Mouse (Mus musculus) heart, adult 9 months (tissue): Measurements from ENCODE around the gene AI182371.

Experiments used
- DNase-seq, 2 experiments: peaks; one replicate each; pipeline ENCODE4 v3.0.0; 2022; ENCODE audit warnings: low spot score in 2 of 2

AI182371 gene

DNA sequence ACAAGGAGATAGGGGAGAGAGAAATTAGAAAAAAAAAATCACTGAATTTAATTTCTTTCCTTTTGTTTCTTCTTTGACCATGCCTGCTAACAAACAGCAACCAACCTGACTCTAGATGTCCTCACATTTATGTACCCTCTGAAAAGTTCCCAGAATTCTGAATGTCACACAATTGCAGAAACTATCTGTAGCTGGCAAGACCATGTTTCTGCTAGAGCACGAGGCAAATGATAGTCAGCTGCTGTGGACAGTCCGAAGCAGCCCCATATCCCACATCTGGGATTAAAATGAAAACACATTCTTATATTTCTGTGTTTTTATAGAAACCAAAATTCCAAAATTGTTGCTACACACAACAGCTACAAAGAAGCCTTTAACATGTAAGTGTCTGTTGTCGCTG lies at the start of gene AI182371:
Gene AI182371 (minus strand): TSS at position 101 of the 400 bp plus-strand sequence.
- DNase-seq, result no peak

DNA sequence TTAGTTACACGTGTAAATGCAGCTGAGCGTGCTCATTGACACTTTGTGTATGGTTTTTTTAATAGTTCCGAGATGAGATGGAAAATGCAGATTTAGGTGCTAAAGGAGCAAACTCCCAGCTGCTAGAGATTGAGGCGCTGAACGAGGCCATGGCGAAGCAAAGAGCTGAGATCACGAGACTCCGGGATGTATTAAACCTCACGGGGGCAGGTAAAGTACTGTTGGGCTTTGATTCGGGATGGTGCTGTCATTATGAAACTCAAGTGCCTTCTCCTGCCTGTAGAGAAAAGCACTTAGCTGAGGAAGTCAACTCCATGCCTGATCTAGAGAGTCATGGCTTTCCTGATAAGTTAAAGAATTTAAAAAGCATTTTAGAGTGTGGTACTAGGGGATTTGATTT lies 47.5 kb upstream of the AI182371 start:
- no peak for DNase-seq

DNA sequence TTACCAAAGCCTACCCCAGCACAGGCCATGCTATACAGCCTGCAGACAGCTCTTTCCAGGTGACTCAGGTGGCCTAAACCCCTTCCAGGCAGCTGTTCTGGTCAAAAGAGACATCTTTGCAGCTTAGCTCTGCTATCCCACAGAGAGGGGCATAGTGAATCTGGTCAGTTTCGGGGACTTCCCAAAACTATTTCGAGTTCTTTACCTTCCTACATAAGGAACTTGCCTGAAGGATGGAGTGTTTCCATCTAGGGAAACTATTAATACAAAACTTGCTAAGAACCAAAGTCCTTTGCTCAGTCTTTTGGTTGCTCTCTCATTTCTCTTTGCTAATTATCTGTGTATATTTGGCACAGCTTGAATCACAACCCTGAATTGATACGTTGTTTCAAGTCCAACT lies 40.3 kb upstream of the AI182371 start:
- DNase-seq, result no peak

DNA sequence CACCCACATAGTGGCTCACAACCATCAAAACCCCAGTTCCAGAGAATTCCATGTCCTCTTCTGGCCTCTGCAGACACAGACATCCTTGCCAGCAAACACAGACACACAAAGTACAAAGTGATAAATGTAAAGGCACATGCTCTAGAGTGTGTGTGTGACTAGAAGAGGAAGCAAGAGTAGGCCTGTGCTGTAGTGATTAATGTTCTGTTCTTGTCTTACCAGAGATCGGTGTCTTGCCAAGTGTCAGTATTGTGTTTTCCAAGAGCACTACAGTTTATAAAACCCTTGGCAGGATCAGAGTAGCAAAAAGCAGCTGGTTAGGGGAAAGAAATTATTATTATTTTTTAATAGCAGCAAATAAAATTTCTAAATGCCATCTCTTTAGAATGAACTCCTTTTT lies 37.2 kb upstream of the AI182371 start:
- no peak for DNase-seq

DNA sequence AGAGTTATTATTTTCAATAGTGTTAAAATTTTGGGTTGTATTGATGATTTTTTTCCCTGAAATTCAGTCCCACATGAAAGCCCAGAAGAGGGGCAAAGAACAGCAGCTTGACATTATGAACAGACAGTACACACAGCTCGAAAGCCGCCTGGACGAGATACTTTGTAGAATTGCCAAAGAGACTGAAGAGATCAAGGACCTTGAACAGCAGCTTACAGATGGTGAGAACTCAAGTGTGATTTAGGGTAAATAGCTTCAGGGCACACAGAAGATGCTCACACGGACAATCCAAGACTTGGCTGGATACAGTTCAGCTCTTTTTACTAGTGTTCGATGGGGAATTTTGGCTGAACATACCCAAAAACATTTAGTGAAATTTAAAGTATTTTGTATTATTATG lies 32.5 kb upstream of the AI182371 start:
- no peak for DNase-seq

DNA sequence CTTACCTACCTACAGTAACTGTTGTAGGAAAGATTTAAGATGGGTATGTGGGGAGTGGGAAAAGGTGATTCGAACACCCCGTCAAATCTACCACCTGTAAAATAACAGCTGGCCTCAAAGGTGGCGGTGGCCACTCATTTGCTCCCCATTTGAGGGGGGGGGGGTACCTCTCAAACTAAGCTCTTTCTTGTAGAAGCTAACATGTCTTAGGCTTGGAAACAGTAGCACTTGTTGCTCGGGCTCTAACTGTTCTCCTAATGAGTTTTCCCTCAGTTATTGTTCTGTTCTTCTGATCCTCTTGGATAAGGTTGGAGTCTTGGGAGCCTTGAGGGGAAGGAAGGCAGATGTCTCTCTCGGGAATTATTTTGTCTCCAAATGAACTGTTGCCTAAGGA lies 31.3 kb upstream of the AI182371 start:
- DNase-seq, result no peak

DNA sequence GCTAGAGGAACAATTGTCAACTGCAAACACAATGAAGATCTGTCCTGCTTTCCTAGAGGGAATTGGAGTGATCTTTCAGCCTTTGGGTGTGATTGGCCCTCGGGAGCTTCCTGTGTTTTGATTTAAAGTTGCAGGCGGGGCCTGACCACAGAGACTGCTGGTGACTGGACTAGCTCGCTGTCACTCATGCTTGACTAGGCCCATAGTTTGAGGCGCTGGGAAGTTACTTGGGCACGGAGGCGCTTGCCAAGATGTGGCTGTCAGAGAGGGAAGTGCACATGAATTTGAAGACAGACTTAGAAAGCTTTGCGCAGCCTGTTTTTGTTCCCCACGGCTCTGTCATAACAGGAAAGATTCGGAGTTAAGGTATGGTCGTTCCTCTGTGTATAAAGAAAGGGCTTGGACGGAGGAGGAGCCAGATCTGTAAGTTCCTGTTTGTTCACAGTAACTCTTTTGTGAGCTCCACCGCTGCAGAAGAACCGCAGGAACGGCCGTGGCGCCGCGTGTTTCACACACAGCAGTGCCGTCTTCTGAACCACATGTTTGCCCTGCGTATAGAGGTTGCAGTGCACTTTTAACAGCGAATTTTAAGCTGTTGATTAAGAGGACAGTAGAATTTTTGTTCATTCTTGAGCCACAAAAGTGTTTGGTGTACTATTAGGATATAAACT lies 30.8 kb upstream of the AI182371 start:
- DNase-seq, result peak; percentile 98 to 99

DNA sequence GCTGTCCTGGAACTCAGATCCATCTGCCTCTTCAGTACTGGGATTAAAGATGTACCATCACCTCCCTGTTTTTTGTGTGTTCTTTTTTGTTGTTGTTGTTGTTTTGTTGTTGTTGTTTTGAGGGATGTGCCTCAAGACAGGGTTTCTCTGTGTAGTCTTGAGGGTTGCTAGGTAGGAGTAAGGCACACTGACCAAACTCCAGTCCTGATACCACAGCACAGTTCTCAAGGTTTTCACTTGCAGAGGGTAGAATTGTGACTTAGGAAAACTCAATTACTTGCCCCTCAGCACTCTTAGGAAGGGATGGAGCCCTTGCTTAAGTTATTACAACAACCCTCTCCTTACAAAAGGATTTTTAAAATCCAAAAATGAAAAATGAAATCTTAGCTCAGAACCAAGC lies 30.1 kb upstream of the AI182371 start:
- no peak for DNase-seq

DNA sequence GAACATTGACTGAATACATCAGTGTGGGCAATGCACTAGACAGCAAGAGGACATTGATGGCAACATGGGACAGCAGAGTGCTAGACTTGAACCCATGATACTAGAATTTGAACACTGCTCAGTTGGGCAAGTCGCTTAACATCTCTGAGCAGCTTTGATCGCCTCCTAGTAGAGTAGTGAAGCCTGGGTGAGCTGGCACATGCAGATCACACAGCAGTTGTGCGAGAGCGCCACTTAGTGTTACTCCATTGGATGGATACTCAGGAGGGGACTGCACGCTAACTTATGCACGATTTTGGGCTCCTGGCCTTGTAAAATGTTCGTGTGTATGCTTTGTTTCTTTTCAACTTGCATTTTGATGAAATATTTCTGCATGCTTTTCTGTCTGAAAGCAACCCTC lies 23.4 kb upstream of the AI182371 start:
- no peak for DNase-seq

DNA sequence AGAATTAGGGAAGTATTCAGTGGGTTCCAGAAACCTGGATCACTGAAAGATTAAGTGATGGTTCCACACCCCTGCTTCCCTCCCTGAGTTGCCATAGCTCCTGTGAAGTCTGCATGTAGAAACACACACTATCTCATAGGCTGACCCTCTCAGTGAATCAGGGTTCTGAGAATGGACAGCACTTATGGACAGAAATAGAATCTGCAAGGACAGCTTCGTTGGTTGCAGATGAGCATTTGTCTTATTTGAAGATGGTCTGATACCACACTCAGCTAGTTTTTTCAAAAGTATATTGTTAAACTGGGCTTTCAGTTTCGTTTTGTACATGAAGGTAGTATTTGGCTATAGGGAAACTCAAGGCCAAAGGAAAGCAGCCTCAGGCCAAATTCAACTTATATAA lies 9.2 kb upstream of the AI182371 start:
- DNase-seq, result no peak

DNA sequence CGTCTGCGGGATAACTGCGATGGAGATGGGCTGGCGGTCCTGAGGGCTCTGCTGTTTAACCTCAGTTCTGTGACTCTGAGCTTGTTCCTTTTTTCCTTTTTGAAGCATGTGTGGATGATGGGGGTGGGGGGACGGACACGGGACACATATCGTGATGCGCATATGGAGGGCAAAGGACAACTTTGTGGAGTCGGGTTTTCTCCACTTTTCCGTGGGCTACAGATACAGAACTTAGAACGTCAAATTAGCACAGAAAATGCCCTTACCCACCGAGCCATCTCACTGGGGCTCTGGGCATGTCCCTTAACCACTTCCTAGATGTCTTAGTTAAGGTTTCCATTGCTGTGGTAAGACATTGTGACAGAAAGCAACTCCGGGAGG lies 8.6 kb upstream of the AI182371 start:
- no peak for DNase-seq

DNA sequence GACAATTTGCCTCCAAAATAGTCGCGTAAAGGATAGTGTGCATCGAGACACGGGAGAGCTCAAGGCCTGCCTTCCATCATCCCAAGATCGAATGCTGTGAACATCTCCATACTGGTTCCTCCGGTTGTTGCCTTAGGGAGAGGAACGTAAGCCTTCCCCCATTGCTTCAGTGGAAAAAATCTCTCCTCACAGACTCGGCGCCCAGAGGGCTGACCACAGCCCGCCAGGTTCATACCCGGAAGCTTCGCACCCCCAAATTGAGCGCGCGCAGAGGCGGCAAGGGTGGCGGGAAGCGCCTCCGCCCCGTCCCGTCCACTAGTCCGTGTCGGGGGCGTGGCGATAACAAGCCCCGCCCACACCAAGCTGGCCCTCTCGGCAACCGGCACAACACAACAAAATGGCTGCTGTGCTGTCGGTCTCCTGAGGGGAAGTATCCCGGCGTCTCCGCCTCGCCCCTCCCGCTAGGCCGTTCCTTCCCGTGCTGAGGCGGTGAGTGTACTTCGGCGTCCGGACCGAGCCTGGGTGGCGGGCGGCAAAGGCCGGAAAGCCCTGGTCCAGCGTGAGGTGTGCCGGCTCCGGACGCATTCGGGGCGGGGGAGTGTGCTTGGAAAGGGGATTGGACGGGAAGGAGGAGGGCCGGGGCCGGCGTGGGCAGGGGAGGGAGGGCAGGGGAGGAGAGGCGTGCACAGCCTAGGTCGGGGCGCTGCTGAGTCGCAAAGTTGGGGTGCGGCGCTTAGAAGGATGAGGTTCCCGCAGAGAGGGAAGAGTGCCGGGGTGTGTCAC lies 8.0 kb upstream of the AI182371 start, which contains the start of gene Cntrl:
Gene Cntrl (plus strand): TSS at position 352 of the 783 bp plus-strand sequence.
- peak; percentile 95 to 97 for DNase-seq

DNA sequence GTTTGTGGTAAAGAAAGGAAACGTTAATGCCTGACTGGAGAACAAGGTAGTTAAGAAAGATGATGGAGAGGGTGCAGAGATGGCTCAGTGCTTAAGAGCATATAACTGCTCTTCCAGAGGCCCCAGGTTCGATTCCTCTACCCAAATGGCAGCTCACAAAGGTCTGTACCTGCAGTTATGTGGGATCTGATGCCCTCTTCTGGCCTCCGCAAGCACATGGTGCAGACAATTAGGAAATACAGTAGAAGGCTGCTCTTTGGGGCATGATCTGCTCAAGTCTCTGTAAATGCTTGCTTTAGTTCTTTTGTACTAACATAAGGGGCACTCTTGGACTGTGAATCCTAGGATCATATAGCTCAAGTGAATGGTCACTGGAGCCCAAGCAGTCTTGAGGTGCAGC lies 7.4 kb upstream of the AI182371 start:
- DNase-seq, result no peak

DNA sequence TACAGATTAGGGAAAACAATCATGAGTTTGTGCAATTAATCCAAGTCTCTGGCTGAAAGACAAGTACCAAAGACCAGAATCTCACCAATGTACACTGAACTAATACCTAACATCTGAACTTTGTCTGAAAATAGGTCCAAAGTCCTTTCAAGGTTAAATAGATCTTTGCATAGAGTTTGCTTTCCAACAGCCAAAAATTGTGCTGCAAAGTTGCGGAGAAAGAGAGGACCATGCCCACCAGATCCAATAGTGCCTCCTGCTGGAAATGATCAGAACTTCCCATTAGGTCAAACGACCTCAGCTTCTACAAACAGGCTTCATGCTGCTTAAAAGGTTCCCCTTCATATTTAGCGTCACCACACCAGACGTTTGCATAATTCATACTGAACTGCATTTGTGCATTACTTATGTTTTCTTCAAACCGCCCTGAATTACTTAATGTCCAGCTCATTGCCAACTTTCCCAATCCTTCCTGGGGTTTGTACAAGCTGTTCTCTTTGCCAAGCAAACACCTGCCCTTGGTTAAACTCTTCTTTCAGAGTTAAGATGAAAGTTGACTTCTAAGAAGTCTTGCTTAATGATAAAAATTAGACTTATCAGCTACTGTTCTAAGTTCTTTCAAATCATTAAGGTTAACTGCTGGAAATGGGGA lies 6.8 kb upstream of the AI182371 start:
- peak in 1 of 2 experiments; percentile 11 for DNase-seq

DNA sequence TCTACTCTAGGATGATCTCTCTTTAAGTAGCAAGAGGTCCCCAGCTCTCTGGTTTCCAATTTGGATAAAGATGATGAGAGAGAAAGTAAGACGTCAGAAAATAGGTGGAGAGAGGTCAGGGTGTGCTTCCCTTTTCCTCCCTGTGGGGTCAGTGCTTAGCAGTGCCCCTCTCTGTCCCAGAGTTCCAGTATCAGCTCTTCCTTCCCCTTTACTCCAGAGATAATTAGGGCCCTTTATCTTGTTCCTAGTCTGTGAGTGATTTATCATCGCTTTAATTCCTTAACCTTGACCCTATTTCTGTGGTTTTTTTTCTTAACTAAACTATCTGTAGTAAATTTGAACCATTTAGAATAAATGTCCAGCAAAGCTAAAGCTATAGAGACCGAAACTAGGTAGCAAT lies 3.5 kb upstream of the AI182371 start:
- no peak for DNase-seq

DNA sequence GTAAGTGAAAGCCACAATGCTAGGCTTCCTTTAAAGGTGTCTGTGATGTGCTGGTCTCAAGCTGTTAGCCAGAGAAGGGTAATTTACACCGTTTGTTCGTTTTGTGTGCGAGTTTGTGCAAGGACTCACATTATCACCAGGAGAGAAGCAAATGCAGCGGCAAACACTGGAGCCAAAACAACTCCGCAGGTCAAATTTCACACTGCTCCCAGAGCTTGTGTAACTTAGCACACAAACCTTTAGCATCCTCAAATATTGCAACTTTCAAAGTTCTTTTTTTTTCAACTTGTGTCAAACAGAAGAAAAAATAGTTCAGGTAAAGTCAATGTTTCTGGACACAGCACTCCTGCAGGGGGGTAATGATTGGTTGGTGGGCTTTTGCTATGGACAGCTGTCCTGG lies 2.2 kb upstream of the AI182371 start:
- DNase-seq, result no peak

DNA sequence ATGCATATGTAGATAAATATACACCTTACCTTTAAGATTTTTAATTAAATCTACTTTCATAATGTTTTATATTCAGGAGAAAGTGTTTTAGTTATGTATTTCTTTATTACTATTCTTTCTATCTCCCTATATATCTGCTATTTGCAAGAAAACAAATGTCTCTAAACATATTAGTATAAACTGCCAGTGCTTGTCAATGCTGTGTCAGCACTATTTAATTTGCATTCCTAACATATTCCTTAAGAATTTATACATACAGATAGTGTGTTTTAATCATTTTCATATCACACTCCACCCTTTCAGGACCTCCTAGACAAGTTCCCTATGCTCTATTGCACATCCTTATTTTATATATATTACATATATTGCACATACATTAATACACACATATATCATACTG lies 1.4 kb upstream of the AI182371 start:
- DNase-seq, result no peak

DNA sequence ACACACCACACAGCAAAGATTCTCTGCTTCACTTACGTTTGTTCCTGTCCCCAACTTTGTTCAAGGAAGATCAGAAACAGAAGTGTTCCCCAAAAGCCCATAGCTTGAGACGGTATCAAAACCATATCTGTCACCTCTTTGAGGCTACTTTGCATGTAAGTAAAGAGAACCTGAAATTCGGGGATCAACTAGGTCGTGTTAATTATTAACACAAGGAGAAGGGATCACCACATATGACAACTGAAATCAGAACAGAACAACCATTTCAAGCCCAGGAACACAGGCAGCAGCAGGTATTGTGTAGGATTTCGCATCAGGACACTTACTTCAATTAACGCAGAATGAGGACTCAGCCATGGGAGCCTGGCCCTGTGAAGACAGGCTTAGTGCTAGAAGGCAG lies 814 bp downstream of the AI182371 start:
- DNase-seq, result no peak

DNA sequence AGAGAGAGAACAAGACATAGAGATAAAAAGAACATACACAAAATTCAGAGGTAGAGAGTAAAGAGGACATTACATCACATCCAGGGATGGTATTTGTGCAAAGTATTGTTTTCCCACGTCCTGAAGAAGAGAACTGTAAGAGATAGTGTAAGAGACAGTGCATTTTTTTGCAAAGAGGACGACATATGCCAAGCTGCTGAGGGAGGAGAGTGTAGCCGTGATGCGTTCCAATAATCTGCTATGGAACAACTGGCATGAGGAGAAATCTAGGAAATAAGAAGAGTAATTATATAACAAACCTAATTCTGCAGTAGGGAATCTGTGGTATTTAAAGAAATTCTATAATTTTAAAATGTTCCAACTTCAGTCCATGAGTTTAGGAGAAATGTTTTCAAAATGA lies 13.9 kb downstream of the AI182371 start:
- no peak for DNase-seq

DNA sequence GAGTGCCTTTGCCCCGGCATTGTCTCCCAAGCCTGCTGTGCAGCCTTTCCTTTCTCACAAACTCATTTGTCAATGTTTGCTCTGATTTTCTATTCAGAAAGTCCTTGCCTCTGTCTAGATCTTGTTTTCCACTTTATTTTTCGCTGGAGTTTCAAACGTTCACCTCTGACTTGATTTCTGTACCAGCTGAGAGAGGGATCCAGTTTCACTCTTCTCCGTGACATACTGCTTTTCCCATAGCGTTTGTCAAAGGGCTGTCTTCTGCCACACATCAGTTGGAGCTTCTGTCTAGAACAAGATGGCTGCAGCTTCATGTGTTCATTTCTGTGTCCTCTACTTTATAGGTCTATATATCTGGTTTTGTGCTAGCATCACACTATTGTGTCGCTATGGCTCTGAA lies 22.2 kb downstream of the AI182371 start:
- no peak for DNase-seq

DNA sequence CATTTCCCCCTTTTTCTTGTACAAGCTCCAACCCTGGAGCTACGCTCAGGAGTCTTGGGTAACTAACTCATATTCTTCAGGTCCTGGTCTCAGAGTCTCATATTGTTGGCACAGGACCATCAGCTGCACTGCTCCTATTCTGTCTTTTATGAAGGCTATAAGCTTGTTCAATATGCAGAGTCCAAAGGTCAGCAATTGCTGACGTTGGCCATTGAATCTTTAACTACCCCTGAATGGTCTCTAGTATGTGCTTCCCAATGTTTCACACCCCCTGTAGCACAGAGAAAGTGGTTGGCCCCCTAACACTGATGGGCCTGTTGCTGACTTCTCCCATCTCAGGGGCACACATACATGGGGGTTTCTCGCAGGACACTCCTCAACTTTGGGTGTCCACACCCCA lies 27.0 kb downstream of the AI182371 start:
- no peak for DNase-seq

DNA sequence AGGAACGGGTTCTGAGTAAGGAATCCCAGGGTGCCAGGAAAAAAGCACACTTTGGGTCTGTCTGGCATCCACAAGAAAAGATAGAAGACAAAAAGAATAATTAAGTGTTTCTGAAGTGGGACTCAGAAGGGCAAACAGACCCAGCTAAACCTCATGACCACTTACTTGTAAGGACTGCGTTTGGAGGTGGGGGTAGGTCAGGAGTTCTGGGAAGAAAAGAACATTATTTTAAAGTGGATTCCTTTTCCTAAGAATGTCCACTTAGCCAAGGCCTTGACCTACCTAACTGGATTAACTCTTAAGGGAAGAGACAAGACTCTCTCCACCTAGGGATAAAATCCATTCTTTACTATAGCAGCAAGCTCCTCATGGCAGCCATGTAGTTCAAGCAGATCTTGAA lies 28.8 kb downstream of the AI182371 start:
- no peak for DNase-seq

DNA sequence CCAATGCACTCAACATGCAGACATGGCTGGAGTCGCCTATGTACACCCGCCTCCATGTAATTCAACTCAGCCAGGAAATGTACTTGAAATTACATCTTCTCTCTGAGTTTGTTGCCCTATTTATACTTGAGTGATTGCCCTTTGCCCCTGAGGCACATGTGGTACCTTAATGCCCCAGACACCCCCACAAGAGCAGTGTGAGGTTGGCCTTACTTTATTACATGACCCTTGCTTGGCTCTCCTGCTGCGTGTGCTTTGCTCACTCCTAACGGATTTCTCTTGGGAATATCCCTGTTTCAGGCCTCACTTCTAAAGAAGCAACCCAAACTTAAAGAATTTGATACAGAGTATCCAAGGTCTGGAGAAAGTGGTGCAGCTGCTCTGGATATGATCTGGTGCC lies 31.1 kb downstream of the AI182371 start:
- DNase-seq, result no peak
